Mouse (Mus musculus): ENCODE measurements around the gene Vcl. TPM values are rescaled to one million over a fixed set of nuclear protein-coding genes. Genes with fewer than 3 reads are reported as not detected.
A peak's percentile ranks its signal among the peaks of the same experiment; 100 is the strongest.

The Vcl gene
- 100 to 1,000 TPM; 132 to 149 TPM for total RNA-seq (2021)
- long read RNA-seq, experiment 1, full-length matches to known transcripts, result 34 of 72 reads
- long read RNA-seq, experiment 1, partial matches to known transcripts, result 35 of 72 reads
- long read RNA-seq, experiment 1, other reads (novel, unspliced or antisense), result 3 of 72 reads
- long read RNA-seq, experiment 2, full-length matches to known transcripts, result 32 of 63 reads
- long read RNA-seq, experiment 2, partial matches to known transcripts, result 29 of 63 reads
- long read RNA-seq, experiment 2, other reads (novel, unspliced or antisense), result 2 of 63 reads

GRCm38 (mm10) chr14:20928848-20929745, at the start of gene Vcl:
TSS of gene Vcl (plus strand) at chr14:20929398.
- DNase-seq, result peak; percentile 99 to 100
- intact Hi-C loops (cut with DNase I), result loop anchor here (2.0 kb wide), 1 partner anchor 56 kb away; no protein-coding TSS in a partner anchor

GRCm38 (mm10) chr14:20884691-20885090, 44.5 kb upstream of the Vcl start:
- no peak for DNase-seq
- intact Hi-C loops (cut with DNase I), result loop anchor here (5.0 kb wide), 1 partner anchor 108 kb away; no protein-coding TSS in a partner anchor

- peak in 1 of 2 experiments; percentile 33 for DNase-seq
- intact Hi-C loops (cut with DNase I), result loop anchor here (5.0 kb wide), 1 partner anchor 107 kb away; no protein-coding TSS in a partner anchor
These were observed 43.9 kb upstream of the Vcl start for GRCm38 (mm10) chr14:20885091-20885888.

GRCm38 (mm10) chr14:20886266-20886665, 42.9 kb upstream of the Vcl start:
- intact Hi-C loops (cut with DNase I), result loop anchor here (5.0 kb wide), 1 partner anchor 106 kb away; no protein-coding TSS in a partner anchor
- DNase-seq, result peak; percentile 55 to 70

- intact Hi-C loops (cut with DNase I), result loop anchor here (5.0 kb wide), 1 partner anchor 105 kb away; no protein-coding TSS in a partner anchor
- DNase-seq, result no peak
These were observed 41.6 kb upstream of the Vcl start for GRCm38 (mm10) chr14:20887541-20888085.

- DNase-seq, result peak; percentile 21 to 22
- intact Hi-C loops (cut with DNase I), result no loop called here
These were observed 37.2 kb upstream of the Vcl start for GRCm38 (mm10) chr14:20891941-20892402.

- intact Hi-C loops (cut with DNase I), result no loop called here
- peak in 1 of 2 experiments; percentile 31 for DNase-seq
These were observed 35.4 kb upstream of the Vcl start for GRCm38 (mm10) chr14:20893815-20894214.

GRCm38 (mm10) chr14:20901267-20901666, 27.9 kb upstream of the Vcl start:
- intact Hi-C loops (cut with DNase I), result no loop called here
- DNase-seq, result no peak

GRCm38 (mm10) chr14:20903137-20903536, 26.1 kb upstream of the Vcl start:
- intact Hi-C loops (cut with DNase I), result no loop called here
- DNase-seq, result no peak

- no peak for DNase-seq
- intact Hi-C loops (cut with DNase I), result no loop called here
These were observed 17.4 kb upstream of the Vcl start for GRCm38 (mm10) chr14:20911811-20912210.

- DNase-seq, result peak; percentile 17 to 31
- intact Hi-C loops (cut with DNase I), result no loop called here
These were observed 14.8 kb upstream of the Vcl start for GRCm38 (mm10) chr14:20914415-20914814.

GRCm38 (mm10) chr14:20916625-20917612, 12.3 kb upstream of the Vcl start:
- intact Hi-C loops (cut with DNase I), result no loop called here
- DNase-seq, result no peak

GRCm38 (mm10) chr14:20924071-20924789, 5.0 kb upstream of the Vcl start:
- DNase-seq, result no peak
- intact Hi-C loops (cut with DNase I), result no loop called here

- DNase-seq, result no peak
- intact Hi-C loops (cut with DNase I), result loop anchor here (2.0 kb wide), 1 partner anchor 57 kb away; no protein-coding TSS in a partner anchor
These were observed 1.5 kb upstream of the Vcl start for GRCm38 (mm10) chr14:20927470-20928307.

GRCm38 (mm10) chr14:20928308-20928685, 901 bp upstream of the Vcl start:
- intact Hi-C loops (cut with DNase I), result loop anchor here (2.0 kb wide), 1 partner anchor 57 kb away; no protein-coding TSS in a partner anchor
- DNase-seq, result no peak

- intact Hi-C loops (cut with DNase I), result loop anchor here (2.0 kb wide), 2 partner anchors 55 to 63 kb away; no protein-coding TSS in a partner anchor
- peak in 1 of 2 experiments; percentile 20 for DNase-seq
These were observed 726 bp downstream of the Vcl start for GRCm38 (mm10) chr14:20929814-20930434.

All from heart, postnatal 14 days (tissue).